Mouse (Mus musculus): ENCODE data around the gene Bcas3. TPM values are rescaled to one million over a fixed set of nuclear protein-coding genes. Genes with fewer than 3 reads are reported as not detected.

Gene Bcas3
- polyA plus RNA-seq, 1 experiment from 2014 or later = 33.3 TPM

- no peak overlapping the region for H3K27ac ChIP-seq (ENCODE audit: low read depth, low read length)
- H3K9me3 ChIP-seq (ENCODE audit: control insufficient read depth, low read length) = no peaks in the 10 kb centered on the region
- DNase-seq (ENCODE audit: low spot score) (no peak), ATAC-seq (ENCODE audit: low FRiP score) (no peak)
- no peaks in the 10 kb centered on the region for H3K27me3 ChIP-seq (ENCODE audit: control insufficient read depth, insufficient read depth, low read length)
- no peak overlapping the region for H3K4me2 ChIP-seq (replicated peaks; ENCODE audit: low read depth, low read length)
- no peak overlapping the region for H3K4me3 ChIP-seq (ENCODE audit: low read depth, low read length)
- no peak overlapping the region for H3K9ac ChIP-seq (ENCODE audit: low read depth, low read length)
- no peaks in the 10 kb centered on the region for H3K4me1 ChIP-seq (replicated peaks; ENCODE audit: control insufficient read depth, insufficient read depth, low read length)
- 92% methylated on average over 6 of the region's 6 CpGs for WGBS
- 0 out of 2 replicates have a peak, but pooled peaks cover 2% of the 10 kb centered on the region for H3K36me3 ChIP-seq (ENCODE audit: control insufficient read depth, insufficient read depth, low read length)
Measured at GRCm38 (mm10) chr11:85359641-85360040, 6.7 kb downstream of the Bcas3 start.

- 88% methylated on average over 8 of the region's 8 CpGs for WGBS
- Histone ChIP-seq H3K9ac (ENCODE audit: low read depth, low read length) (no peak overlapping the region), H3K4me1 (replicated peaks; ENCODE audit: control insufficient read depth, insufficient read depth, low read length) (no peaks in the 10 kb centered on the region), H3K4me2 (replicated peaks; ENCODE audit: low read depth, low read length) (no peak overlapping the region), H3K27me3 (ENCODE audit: control insufficient read depth, insufficient read depth, low read length) (no peaks in the 10 kb centered on the region), H3K4me3 (ENCODE audit: low read depth, low read length) (no peak overlapping the region), H3K27ac (ENCODE audit: low read depth, low read length) (no peak overlapping the region), H3K9me3 (ENCODE audit: control insufficient read depth, low read length) (no peaks in the 10 kb centered on the region), H3K36me3 (ENCODE audit: control insufficient read depth, insufficient read depth, low read length) (0 out of 2 replicates have a peak, but pooled peaks cover 2% of the 10 kb centered on the region)
- ATAC-seq (ENCODE audit: low FRiP score) (no peak), DNase-seq (ENCODE audit: low spot score) (no peak)
Measured at GRCm38 (mm10) chr11:85361621-85362020, 8.7 kb downstream of the Bcas3 start.

DNA sequence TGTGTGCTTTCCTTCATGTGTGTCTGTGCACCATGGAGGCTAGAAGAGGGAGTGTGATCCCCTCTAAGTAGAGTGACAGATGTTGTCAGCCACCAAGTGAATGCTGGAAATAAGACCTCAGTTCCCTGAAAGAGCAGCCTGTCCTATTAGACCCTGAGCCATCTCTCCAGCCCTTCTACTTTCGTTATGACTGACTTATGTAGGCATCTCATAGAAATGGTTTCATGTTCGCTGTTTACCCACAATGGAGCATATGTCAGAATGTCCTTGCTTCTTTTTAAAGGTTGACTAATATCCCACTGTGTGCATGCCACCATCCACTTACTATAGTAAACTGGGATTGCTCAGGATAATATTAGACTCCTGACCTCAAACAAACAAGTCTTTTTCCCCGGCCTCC, 13.2 kb downstream of the Bcas3 start:
- H3K27ac ChIP-seq (ENCODE audit: low read depth, low read length) = no peak overlapping the region
- no peaks in the 10 kb centered on the region for H3K27me3 ChIP-seq (ENCODE audit: control insufficient read depth, insufficient read depth, low read length)
- no peaks in the 10 kb centered on the region for H3K4me1 ChIP-seq (replicated peaks; ENCODE audit: control insufficient read depth, insufficient read depth, low read length)
- no peak overlapping the region for H3K9ac ChIP-seq (ENCODE audit: low read depth, low read length)
- ATAC-seq (ENCODE audit: low FRiP score) (no peak), DNase-seq (ENCODE audit: low spot score) (no peak)
- no peak overlapping the region for H3K4me3 ChIP-seq (ENCODE audit: low read depth, low read length)
- no peaks in the 10 kb centered on the region for H3K9me3 ChIP-seq (ENCODE audit: control insufficient read depth, low read length)
- H3K36me3 ChIP-seq (ENCODE audit: control insufficient read depth, insufficient read depth, low read length) = no peaks in the 10 kb centered on the region
- 83% methylated on average over 3 of the region's 3 CpGs for WGBS
- H3K4me2 ChIP-seq (replicated peaks; ENCODE audit: low read depth, low read length) = no peak overlapping the region

- no peak for DNase-seq (ENCODE audit: low spot score)
- Histone ChIP-seq H3K9me3 (ENCODE audit: control insufficient read depth, low read length) (no peaks in the 10 kb centered on the region), H3K4me1 (replicated peaks; ENCODE audit: control insufficient read depth, insufficient read depth, low read length) (no peaks in the 10 kb centered on the region), H3K36me3 (ENCODE audit: control insufficient read depth, insufficient read depth, low read length) (no peaks in the 10 kb centered on the region), H3K4me3 (ENCODE audit: low read depth, low read length) (no peak overlapping the region), H3K4me2 (replicated peaks; ENCODE audit: low read depth, low read length) (no peak overlapping the region), H3K27ac (ENCODE audit: low read depth, low read length) (no peak overlapping the region), H3K27me3 (ENCODE audit: control insufficient read depth, insufficient read depth, low read length) (no peaks in the 10 kb centered on the region), H3K9ac (ENCODE audit: low read depth, low read length) (no peak overlapping the region)
- WGBS = 66% methylated on average over 3 of the region's 3 CpGs
- no peak for ATAC-seq (ENCODE audit: low FRiP score)
Measured at GRCm38 (mm10) chr11:85367823-85368222, 14.9 kb downstream of the Bcas3 start.

- Histone ChIP-seq H3K4me2 (replicated peaks; ENCODE audit: low read depth, low read length) (no peak overlapping the region), H3K9me3 (ENCODE audit: control insufficient read depth, low read length) (no peaks in the 10 kb centered on the region), H3K4me3 (ENCODE audit: low read depth, low read length) (no peak overlapping the region), H3K4me1 (replicated peaks; ENCODE audit: control insufficient read depth, insufficient read depth, low read length) (no peaks in the 10 kb centered on the region), H3K36me3 (ENCODE audit: control insufficient read depth, insufficient read depth, low read length) (no peaks in the 10 kb centered on the region), H3K27ac (ENCODE audit: low read depth, low read length) (no peak overlapping the region), H3K27me3 (ENCODE audit: control insufficient read depth, insufficient read depth, low read length) (no peaks in the 10 kb centered on the region), H3K9ac (ENCODE audit: low read depth, low read length) (no peak overlapping the region)
- WGBS = 83% methylated on average over 3 of the region's 3 CpGs
- DNase-seq (ENCODE audit: low spot score) (no peak), ATAC-seq (ENCODE audit: low FRiP score) (no peak)
Measured at GRCm38 (mm10) chr11:85379091-85379490, 26.1 kb downstream of the Bcas3 start.

GRCm38 (mm10) chr11:85380046-85380445, 27.1 kb downstream of the Bcas3 start:
- 24% methylated on average over 1 of the region's 1 CpGs for WGBS
- no peak overlapping the region for H3K4me3 ChIP-seq (ENCODE audit: low read depth, low read length)
- H3K4me2 ChIP-seq (replicated peaks; ENCODE audit: low read depth, low read length) = no peak overlapping the region
- H3K9me3 ChIP-seq (ENCODE audit: control insufficient read depth, low read length) = no peaks in the 10 kb centered on the region
- ATAC-seq (ENCODE audit: low FRiP score) = no peak
- no peak for DNase-seq (ENCODE audit: low spot score)
- H3K4me1 ChIP-seq (replicated peaks; ENCODE audit: control insufficient read depth, insufficient read depth, low read length) = no peaks in the 10 kb centered on the region
- H3K27me3 ChIP-seq (ENCODE audit: control insufficient read depth, insufficient read depth, low read length) = no peaks in the 10 kb centered on the region
- no peaks in the 10 kb centered on the region for H3K36me3 ChIP-seq (ENCODE audit: control insufficient read depth, insufficient read depth, low read length)
- H3K27ac ChIP-seq (ENCODE audit: low read depth, low read length) = no peak overlapping the region
- no peak overlapping the region for H3K9ac ChIP-seq (ENCODE audit: low read depth, low read length)

DNA sequence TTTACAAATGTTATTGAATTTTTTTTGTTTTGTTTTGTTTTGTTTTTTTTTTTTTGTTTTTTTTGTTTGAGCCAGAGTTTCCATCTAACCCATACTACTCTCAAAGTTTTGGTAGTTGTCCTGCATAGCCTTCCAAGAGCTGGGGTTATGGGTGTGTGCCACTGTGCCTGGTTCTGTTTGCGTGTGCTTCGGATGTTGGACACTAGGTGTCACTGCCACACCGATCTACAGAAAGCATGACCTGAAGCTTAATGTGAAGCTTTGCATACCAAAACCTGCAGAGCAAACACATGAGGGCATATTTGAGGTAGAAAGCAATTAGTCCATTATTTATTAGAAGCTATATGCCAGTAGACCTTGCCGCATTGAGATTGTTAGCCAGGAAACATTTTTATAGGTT, 29.1 kb downstream of the Bcas3 start:
- Histone ChIP-seq H3K27ac (ENCODE audit: low read depth, low read length) (no peak overlapping the region), H3K9ac (ENCODE audit: low read depth, low read length) (no peak overlapping the region), H3K4me1 (replicated peaks; ENCODE audit: control insufficient read depth, insufficient read depth, low read length) (no peaks in the 10 kb centered on the region), H3K4me2 (replicated peaks; ENCODE audit: low read depth, low read length) (no peak overlapping the region), H3K36me3 (ENCODE audit: control insufficient read depth, insufficient read depth, low read length) (no peaks in the 10 kb centered on the region), H3K27me3 (ENCODE audit: control insufficient read depth, insufficient read depth, low read length) (no peaks in the 10 kb centered on the region), H3K9me3 (ENCODE audit: control insufficient read depth, low read length) (no peaks in the 10 kb centered on the region), H3K4me3 (ENCODE audit: low read depth, low read length) (no peak overlapping the region)
- DNase-seq (ENCODE audit: low spot score) = peak; percentile 83
- ATAC-seq (ENCODE audit: low FRiP score) = no peak
- WGBS = 27% methylated on average over 4 of the region's 4 CpGs

DNA sequence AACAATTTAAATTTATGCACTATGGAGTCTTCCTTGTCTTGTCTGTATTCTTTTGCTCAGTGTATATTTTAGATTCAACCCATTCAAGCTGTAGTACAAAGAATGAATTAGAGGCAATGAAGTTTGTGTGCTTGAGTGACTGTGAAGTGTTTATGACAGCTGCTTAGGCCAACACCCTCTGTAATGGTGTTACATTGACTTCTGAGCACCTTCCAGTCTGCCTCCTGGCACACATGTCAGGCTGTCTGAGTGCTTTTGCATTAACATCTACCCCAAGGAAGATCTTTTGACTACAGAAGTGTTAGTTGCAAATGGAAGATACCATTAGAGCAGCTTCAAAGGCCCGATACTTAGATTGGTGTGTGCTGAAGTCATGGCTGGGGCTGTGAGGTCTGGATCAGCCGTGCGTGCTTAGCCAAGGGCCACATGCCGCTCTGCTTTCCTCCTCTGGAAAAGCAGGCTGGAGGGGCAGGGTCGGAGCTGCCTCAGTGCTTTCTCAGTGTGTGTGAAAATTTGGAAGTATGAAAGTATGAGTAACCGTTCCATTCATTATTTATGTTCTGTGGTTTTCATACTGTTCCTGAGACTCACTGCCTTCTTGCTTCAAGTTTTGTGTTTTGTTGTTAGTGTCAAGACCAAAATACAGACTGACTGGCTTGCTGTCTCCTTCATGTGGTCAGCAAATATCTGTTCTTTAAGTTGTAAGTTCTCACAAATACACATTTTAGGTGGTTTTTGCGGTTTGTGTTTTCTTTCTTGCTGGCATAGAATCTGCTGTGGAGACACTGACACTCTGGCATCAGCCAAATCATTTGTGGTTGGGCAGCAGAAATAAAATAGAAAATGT, 31.2 kb downstream of the Bcas3 start:
- ATAC-seq (ENCODE audit: low FRiP score) (no peak), DNase-seq (ENCODE audit: low spot score) (no peak)
- WGBS = 84% methylated on average over 7 of the region's 7 CpGs
- Histone ChIP-seq H3K36me3 (ENCODE audit: control insufficient read depth, insufficient read depth, low read length) (no peaks in the 10 kb centered on the region), H3K4me1 (replicated peaks; ENCODE audit: control insufficient read depth, insufficient read depth, low read length) (no peaks in the 10 kb centered on the region), H3K27ac (ENCODE audit: low read depth, low read length) (no peak overlapping the region), H3K9me3 (ENCODE audit: control insufficient read depth, low read length) (no peaks in the 10 kb centered on the region), H3K4me2 (replicated peaks; ENCODE audit: low read depth, low read length) (no peak overlapping the region), H3K9ac (ENCODE audit: low read depth, low read length) (no peak overlapping the region), H3K4me3 (ENCODE audit: low read depth, low read length) (no peak overlapping the region), H3K27me3 (ENCODE audit: control insufficient read depth, insufficient read depth, low read length) (no peaks in the 10 kb centered on the region)
